Mouse (Mus musculus) cerebellum, postnatal 36 days (tissue): ENCODE data around the gene Gm13278.
"Not testable (repeated sequence)": the region's sequence is repeated elsewhere in the genome, so short reads cannot be mapped to it uniquely, and the experiment has no call there.

Experiments
- DNase-seq, 2 experiments: peaks; one replicate each; pipeline ENCODE4 v3.0.0; 2021 to 2022; ENCODE audit warnings: mixed read lengths in 2 of 2

Gene Gm13278

GRCm38 (mm10) chr4:88793936-88794675 lies 2.8 kb downstream of the Gm13278 start, which contains the start of gene Gm13275:
TSS of gene Gm13275 (plus strand) at chr4:88794487.
- DNase-seq: peak; percentile 50 to 74

GRCm38 (mm10) chr4:88797097-88797496 lies 5.7 kb downstream of the Gm13278 start, which contains the start of gene Gm13279:
TSS of gene Gm13279 (plus strand) at chr4:88797397.
- DNase-seq: not testable (repeated sequence)

GRCm38 (mm10) chr4:88799365-88799764 lies 8.0 kb downstream of the Gm13278 start, which contains the start of gene Gm13285:
TSS of gene Gm13285 (plus strand) at chr4:88799665.
- DNase-seq: not testable (repeated sequence)

GRCm38 (mm10) chr4:88802954-88803353 lies 11.6 kb downstream of the Gm13278 start, which contains the start of gene Gm13287:
TSS of gene Gm13287 (plus strand) at chr4:88803254.
- DNase-seq: not testable (repeated sequence)

GRCm38 (mm10) chr4:88805231-88805630 lies 13.9 kb downstream of the Gm13278 start, which contains the start of gene Gm13288:
TSS of gene Gm13288 (plus strand) at chr4:88805531.
- DNase-seq: not testable (repeated sequence)

- DNase-seq: not testable (repeated sequence)
Observed at GRCm38 (mm10) chr4:88805761-88806160, 14.4 kb downstream of the Gm13278 start.

GRCm38 (mm10) chr4:88815928-88816327 lies 24.6 kb downstream of the Gm13278 start, which contains the start of gene Ifna7:
TSS of gene Ifna7 (plus strand) at chr4:88816228.
- no peak for DNase-seq

- no peak for DNase-seq
Observed at GRCm38 (mm10) chr4:88819659-88820058, 28.3 kb downstream of the Gm13278 start, which contains the start of gene Ifna11. TSS of gene Ifna11 (plus strand) at chr4:88819959.

- no peak for DNase-seq
Observed at GRCm38 (mm10) chr4:88822995-88823394, 31.6 kb downstream of the Gm13278 start.

GRCm38 (mm10) chr4:88827116-88827515 lies 35.8 kb downstream of the Gm13278 start, which contains the start of gene Ifna6:
TSS of gene Ifna6 (plus strand) at chr4:88827416.
- not testable (repeated sequence) for DNase-seq

GRCm38 (mm10) chr4:88830523-88830922 lies 39.2 kb downstream of the Gm13278 start:
- DNase-seq: peak in 1 of 2 experiments; percentile 15

GRCm38 (mm10) chr4:88835225-88835624 lies 43.9 kb downstream of the Gm13278 start, which contains the start of gene Ifna5:
TSS of gene Ifna5 (plus strand) at chr4:88835525.
- DNase-seq: not testable (repeated sequence)

GRCm38 (mm10) chr4:88838828-88839227 lies 47.5 kb downstream of the Gm13278 start:
- DNase-seq: no peak

GRCm38 (mm10) chr4:88840058-88840457 lies 48.7 kb downstream of the Gm13278 start:
- DNase-seq: no peak

- no peak for DNase-seq
Observed at GRCm38 (mm10) chr4:88841438-88841911, 50.1 kb downstream of the Gm13278 start, which contains the start of gene Ifna4. TSS of gene Ifna4 (plus strand) at chr4:88841861.
